Mouse (Mus musculus): ENCODE measurements around the gene Ptprn2.

Gene Ptprn2

DNA sequence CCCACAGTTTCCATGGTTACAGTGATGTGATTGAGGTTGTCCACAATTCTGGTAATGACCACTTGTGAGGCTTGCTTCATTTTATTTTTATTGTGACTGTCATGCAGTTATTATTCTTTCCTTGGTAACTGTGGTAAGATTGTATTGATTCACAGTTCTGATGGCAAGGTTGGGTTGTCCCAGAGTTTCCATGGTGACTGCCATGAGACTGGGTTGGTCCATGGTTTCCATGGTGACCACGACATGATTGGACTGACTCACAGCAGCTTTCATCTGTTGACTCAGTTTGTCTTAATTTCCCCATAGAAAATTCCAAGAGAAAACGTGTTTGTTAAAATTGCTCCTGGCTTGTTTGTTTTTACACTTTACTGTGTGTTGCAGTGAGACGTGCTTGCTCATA is 225.2 kb downstream of the Ptprn2 start:
- in situ Hi-C loops (cut with MboI; ENCODE audit: low pct_unique_long_range_greater_than_20kb in 1 of 2, low sequenced_read_pairs in 2 of 2, unreplicated experiment in 1 of 2): no loop called here

DNA sequence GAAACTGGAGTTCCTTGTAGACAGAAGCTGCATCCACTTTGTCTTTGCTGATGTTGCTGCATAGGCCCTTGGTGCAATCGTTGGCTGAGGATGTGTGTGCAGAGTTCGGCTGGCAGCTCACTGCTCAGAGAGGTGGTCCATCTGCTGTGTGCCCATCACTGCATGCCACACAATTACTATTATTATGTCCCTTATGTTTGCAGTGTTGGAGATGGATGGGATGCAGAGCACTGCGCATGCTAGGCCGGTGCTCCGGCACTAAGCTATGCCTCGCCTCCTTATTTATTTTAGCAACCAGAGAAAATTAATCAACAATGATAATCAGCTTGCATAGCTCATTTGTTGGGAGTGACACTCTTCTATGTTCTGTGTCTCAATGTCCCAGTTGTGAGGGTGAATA is 225.6 kb downstream of the Ptprn2 start:
- in situ Hi-C loops (cut with MboI; ENCODE audit: low pct_unique_long_range_greater_than_20kb in 1 of 2, low sequenced_read_pairs in 2 of 2, unreplicated experiment in 1 of 2): no loop called here

DNA sequence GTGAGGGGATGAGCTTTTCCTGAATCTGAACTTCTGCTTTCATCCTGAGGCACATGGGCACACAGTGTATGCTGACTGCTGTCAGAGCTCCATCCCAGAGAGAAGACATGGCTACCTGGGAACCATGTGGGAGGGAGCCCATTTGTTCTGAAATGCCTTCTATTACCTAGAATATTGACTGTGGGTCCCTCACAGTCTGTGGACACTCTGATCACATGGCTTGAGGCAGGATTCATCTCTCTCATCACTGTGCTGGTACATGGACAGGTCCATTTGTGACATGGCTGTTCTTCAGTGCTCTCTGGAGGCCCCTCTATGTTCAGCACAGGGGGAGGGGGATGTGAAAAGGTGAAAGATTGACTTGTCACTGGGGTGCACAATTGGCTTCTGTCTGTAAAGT is 227.6 kb downstream of the Ptprn2 start:
- in situ Hi-C loops (cut with MboI; ENCODE audit: low pct_unique_long_range_greater_than_20kb in 1 of 2, low sequenced_read_pairs in 2 of 2, unreplicated experiment in 1 of 2): no loop called here

DNA sequence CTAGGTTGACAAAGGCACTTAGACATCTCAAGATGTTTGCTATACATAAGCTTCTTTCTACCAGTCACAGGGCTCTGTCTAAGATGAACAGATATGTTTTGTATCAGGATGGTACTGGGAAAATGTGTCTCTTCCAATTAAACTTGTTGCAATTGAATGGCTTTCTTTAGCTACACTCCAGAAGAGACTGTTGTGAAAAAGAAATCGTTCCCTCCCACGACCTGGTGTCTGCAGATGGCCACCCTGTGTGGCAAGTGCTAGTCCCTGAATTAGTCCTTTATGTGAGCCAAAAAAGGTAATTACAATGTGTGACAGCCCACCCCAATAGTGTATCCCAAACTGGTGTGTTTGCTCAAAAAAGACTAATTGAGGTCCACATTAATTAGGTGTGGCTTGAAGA is 235.5 kb downstream of the Ptprn2 start:
- in situ Hi-C loops (cut with MboI; ENCODE audit: low pct_unique_long_range_greater_than_20kb in 1 of 2, low sequenced_read_pairs in 2 of 2, unreplicated experiment in 1 of 2): no loop called here

DNA sequence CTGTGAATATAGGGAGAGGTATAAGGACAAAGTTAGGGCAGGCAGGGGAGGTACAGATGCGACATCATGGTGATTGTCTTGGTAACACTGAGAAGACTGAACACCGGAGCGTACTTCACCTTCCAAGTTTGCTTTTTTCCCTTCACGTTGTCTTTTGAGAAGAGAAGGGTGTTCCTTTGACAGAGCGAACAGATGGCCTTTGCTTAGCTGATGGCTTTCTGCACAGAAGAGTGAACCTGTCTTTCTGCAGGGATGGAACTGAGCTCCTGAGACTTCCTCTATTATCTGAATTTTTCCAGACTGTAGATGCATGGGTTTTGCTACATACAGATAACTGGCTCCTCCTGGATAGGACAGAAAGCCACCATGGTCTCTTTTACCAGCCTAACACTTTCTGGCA is 254.6 kb downstream of the Ptprn2 start:
- in situ Hi-C loops (cut with MboI; ENCODE audit: low pct_unique_long_range_greater_than_20kb in 1 of 2, low sequenced_read_pairs in 2 of 2, unreplicated experiment in 1 of 2): no loop called here

DNA sequence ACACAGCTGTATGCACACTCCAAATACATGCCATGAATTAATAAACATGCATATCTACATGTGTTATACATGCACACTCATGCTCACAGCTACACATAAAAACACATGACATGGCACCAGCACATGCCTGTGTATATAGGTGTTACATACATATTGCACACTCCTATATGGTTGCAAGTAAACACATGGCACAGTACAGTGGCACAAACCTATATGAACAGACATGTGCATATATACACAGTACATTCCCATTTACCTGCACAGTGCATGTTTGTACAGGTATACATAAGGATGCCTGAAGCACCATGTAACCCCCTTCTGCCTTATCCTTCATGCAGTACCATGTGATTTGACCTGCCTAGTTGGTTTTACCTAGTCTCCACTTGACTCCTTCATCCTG is 255.8 kb downstream of the Ptprn2 start:
- in situ Hi-C loops (cut with MboI; ENCODE audit: low pct_unique_long_range_greater_than_20kb in 1 of 2, low sequenced_read_pairs in 2 of 2, unreplicated experiment in 1 of 2): no loop called here

DNA sequence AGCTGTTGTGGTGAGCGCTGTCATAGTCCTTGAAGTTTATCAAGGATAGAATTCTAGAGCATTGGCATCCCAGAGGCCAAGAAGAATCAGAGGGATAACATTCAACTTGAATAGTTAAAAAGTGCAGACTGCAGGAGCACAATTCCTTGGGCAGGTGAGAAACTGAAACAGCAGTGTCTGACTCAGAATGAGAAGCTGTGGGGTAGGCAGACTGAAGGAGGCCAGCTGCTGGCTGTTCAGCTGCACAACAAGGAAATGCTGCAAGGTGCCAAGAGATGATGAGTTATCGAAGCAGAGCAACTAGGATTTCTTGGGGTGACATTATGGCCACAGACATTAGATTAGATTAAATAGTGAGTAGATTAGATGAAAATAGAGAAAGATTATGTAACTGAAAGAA is 260.9 kb downstream of the Ptprn2 start:
- in situ Hi-C loops (cut with MboI; ENCODE audit: low pct_unique_long_range_greater_than_20kb in 1 of 2, low sequenced_read_pairs in 2 of 2, unreplicated experiment in 1 of 2): no loop called here

DNA sequence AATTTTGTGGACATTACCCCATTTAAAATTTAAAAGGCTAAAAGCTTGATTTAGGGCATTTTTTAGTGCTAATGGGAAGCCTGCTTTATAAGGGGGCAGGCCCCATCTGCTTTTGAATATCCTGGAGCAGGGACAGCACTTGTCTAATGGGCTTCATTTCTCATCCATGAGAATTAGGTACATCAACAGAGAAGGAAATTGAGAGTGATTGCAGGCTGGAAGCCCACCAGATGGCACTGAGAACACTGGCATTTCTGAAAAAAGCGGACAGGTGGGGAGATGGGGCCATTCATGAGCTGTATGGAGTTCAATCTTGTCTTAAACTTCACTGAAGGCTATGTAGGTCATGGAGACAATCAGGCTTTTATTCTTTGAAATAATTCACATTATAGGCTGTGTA is 267.3 kb downstream of the Ptprn2 start:
- in situ Hi-C loops (cut with MboI; ENCODE audit: low pct_unique_long_range_greater_than_20kb in 1 of 2, low sequenced_read_pairs in 2 of 2, unreplicated experiment in 1 of 2): no loop called here

DNA sequence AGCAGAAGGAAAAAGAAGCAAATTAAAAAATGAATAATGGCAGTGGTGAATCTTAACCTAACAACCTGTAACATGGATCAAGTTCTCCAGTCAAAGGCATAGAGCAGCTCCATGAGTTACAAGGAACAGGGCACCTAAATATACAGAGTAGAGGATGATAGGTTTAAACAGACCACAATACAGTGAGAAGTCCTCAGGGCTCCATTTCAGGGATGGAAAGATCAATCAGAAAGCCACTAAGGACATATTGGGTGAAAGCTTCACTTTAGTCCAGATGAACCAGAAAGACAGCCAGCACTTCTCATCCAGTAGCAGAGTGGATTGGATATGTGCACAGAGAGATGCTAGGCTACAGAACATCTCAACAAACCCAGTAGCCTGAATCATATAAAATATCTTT is 278.4 kb downstream of the Ptprn2 start:
- in situ Hi-C loops (cut with MboI; ENCODE audit: low pct_unique_long_range_greater_than_20kb in 1 of 2, low sequenced_read_pairs in 2 of 2, unreplicated experiment in 1 of 2): no loop called here

DNA sequence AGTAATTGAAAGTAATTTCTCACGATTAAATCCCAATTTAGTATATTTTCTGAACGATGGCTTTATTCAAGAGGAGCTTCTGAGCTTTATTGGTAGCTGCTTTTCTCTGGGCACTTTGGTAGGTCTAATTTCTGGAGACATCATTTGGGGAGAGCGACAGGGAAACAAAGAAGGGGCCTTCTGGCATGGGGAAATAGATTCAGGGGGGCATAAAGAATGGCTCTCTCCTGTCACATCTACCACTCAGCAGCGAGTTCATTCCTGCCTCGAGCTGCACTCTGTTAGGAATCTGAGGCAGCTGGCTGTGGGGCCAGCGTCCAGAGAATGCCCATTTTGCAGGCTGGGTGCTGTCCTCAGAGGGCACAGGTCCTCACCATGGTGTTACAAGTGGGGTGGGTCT is 285.4 kb downstream of the Ptprn2 start:
- in situ Hi-C loops (cut with MboI; ENCODE audit: low pct_unique_long_range_greater_than_20kb in 1 of 2, low sequenced_read_pairs in 2 of 2, unreplicated experiment in 1 of 2): no loop called here

DNA sequence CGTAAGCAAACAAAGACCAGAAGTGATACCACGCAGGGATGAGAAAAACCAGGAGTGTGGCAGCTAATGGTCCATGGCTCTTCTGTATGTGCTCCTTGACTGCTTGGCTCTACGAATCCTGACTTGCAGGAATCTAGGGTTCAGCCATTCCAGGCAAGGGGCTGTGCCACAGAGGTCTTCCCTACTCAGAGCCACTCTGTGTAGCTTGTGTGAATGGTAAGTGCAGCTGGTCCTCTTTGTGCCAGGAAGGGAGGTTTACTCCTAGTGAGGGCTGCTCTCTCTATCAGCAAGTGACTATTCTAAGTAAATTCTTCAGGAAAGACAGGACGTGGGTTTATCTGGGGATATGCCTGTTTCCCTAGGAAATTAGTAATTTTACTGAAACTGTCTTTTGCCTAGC is 286.0 kb downstream of the Ptprn2 start:
- in situ Hi-C loops (cut with MboI; ENCODE audit: low pct_unique_long_range_greater_than_20kb in 1 of 2, low sequenced_read_pairs in 2 of 2, unreplicated experiment in 1 of 2): no loop called here

DNA sequence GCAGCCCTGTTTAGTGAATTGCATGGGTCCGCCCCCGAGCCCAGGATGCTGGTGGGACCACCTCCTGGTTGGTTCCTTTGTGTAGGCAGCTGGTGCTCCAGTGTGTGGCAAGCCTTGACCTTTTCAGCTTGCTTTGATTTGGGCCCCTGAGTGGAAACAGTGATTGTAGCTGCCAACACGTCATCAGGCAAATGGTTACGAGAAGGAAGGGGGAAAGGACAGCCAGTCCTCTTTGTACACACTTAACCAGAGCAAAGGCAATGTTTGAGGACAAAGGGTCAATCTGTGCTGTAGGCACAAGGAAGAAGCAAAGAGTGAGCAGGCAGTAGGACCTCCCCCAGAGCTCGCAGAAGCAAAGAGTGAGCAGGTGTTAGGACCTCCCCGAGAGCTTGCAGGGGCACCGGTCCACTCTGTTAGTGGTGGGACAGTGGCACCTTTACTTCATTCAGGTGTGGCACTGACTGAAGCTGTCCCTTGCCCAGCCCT is 286.6 kb downstream of the Ptprn2 start:
- in situ Hi-C loops (cut with MboI; ENCODE audit: low pct_unique_long_range_greater_than_20kb in 1 of 2, low sequenced_read_pairs in 2 of 2, unreplicated experiment in 1 of 2): no loop called here

DNA sequence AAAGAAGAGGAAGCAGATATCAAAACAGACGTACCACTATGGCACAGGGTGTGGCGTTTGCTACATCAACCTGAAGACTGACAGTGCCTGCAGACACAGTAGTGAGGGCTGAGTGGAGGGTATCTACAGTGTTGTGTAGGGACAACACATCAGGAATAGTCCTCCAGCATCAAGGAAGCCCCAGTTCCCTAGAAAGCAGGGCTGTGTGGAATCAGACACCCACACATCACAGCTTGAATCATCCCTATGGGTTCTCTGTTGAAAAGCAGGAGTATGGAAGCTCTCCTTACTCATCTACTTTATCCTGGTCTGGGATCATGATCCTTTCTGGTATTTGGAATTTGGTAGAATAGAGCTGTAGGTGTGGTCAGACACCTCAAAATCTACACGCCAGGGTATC is 287.8 kb downstream of the Ptprn2 start:
- in situ Hi-C loops (cut with MboI; ENCODE audit: low pct_unique_long_range_greater_than_20kb in 1 of 2, low sequenced_read_pairs in 2 of 2, unreplicated experiment in 1 of 2): no loop called here

DNA sequence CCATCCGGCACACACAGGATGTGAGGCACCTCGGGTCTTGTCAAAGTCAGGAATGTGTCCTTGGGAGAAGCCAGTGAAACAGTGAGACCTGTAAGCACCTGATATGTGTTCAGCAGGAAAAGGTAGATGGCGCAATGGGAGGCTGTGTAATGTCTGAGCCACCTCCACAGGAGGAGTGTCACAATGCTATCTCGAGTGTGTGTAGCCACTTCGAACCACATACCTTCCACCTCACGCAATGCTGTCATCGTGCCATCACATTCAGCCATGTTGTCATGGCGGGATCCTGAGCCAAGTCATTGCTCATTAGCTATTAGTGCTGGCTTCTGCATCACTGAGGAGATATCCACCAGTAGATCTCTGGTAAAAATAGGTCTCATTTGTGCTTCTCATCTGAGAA is 290.9 kb downstream of the Ptprn2 start:
- in situ Hi-C loops (cut with MboI; ENCODE audit: low pct_unique_long_range_greater_than_20kb in 1 of 2, low sequenced_read_pairs in 2 of 2, unreplicated experiment in 1 of 2): no loop called here

DNA sequence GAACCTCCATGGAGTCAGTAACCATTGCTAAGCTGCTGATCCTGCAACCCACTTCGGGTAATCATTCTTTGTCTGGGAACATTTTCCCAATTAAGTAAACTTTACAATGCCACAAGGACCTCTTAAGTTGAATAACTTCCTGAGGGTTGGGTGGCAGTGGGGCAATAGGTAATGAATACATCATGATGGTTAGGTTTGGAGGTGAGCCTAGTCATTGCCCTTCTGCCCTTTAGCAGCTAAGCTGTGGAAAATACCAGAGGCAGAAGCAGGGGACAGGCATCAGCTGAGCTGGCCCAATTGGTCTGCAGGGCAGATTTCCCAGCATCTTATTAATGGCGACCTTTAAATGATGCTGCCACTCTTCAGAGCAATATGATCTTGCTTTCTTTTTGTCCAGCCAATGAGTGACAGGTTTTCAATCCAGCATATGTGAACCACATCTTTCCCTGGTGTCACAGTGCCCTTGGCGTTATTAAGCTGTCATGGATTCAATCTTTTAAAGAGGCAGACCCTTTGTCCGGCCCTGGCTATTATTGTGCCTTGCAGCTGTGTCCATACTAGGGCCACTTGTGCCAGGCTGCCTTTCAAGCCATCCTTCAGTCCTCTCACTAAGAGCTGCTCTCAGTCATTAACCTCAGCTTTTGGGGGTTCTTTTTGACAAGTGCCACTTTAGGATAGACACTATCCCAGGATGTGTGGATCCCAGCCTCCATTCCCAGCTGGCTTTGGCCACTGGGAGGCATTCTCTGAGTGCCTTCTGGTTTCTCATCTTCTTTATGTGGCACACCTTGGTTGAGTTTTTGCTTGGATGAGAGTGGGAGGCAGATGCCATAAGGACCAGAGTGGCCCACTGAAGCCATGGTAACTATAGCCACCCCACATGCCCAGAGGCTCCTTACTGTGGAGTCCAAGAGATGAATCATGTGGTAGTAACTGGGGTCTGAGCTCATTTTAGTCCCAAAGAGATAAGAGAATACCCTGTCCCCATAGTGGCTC is 292.9 kb downstream of the Ptprn2 start:
- in situ Hi-C loops (cut with MboI; ENCODE audit: low pct_unique_long_range_greater_than_20kb in 1 of 2, low sequenced_read_pairs in 2 of 2, unreplicated experiment in 1 of 2): no loop called here

DNA sequence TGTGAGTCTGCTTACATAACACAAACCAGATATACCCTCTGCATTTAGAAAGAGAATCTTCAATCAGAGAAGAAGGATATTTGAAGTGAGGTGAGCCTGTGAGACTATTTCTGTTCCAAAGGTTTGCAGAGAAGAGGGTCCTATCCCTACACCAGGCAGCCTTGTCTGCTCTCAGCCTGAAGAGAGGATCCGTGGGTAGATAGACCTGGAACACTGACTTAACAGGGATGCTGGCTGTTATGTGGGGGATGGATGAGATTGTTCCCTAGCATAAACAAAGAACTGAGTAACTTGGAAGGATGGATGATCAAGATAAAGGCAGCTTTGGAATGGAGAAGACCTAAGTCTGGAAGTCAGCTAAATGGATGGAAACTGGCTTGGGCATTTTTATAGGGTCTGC is 294.9 kb downstream of the Ptprn2 start:
- in situ Hi-C loops (cut with MboI; ENCODE audit: low pct_unique_long_range_greater_than_20kb in 1 of 2, low sequenced_read_pairs in 2 of 2, unreplicated experiment in 1 of 2): no loop called here

DNA sequence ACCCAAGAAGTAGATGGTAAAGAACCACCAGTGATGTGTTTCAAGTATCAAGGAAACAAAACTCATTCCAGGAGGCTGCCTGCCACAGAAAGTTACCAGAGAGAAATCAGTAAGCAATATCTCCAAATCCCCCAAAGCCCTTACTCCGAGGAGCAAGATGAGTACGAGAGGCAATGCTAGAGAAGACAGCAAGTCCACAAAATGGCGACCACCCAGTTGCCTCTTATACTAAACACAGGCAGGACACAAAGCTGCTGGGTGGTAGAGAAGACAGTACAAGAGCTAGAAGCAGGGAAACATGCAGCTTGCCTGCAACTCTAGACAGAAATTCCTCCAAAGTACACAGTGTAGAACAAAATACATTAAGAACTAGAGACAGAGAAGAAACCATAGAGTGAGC is 300.2 kb downstream of the Ptprn2 start:
- in situ Hi-C loops (cut with MboI; ENCODE audit: low pct_unique_long_range_greater_than_20kb in 1 of 2, low sequenced_read_pairs in 2 of 2, unreplicated experiment in 1 of 2): no loop called here

DNA sequence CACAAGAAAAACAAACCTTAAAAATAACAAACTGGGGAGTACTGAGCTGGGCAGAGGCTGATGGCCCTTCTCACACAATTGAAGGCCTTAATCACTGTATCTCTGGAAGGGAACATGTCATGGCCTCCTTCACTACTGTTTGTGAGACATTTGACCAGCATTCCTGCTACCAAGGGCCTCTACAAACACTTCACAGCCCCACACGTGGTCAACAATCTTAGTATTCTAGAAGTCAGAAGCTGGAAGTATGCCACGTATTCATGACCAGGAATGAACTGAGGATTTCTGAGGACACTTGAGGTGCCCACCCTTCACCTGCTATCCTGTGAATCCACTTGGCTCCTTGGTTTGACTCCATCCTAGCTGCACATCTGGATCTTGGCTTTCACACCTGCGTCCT is 302.8 kb downstream of the Ptprn2 start:
- in situ Hi-C loops (cut with MboI; ENCODE audit: low pct_unique_long_range_greater_than_20kb in 1 of 2, low sequenced_read_pairs in 2 of 2, unreplicated experiment in 1 of 2): no loop called here

DNA sequence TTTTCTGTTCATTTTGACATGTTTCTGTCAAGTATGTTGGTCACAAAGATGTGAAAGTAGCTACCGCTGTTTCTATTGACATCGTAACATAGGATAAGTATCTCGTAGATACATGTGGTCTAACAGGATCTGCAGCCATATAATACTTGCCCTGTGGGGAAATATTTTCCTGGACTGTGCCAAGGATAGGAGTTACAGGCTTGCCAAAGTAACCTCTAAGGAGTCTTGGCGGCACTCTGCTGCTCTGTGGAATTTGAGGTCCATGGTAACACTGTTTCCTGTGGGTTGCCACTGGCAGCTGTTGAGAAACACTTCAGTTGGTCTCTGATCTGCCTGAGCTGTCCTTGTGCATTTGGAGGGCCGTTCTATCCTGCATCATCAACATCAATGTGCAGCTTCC is 317.8 kb downstream of the Ptprn2 start:
- in situ Hi-C loops (cut with MboI; ENCODE audit: low pct_unique_long_range_greater_than_20kb in 1 of 2, low sequenced_read_pairs in 2 of 2, unreplicated experiment in 1 of 2): no loop called here

DNA sequence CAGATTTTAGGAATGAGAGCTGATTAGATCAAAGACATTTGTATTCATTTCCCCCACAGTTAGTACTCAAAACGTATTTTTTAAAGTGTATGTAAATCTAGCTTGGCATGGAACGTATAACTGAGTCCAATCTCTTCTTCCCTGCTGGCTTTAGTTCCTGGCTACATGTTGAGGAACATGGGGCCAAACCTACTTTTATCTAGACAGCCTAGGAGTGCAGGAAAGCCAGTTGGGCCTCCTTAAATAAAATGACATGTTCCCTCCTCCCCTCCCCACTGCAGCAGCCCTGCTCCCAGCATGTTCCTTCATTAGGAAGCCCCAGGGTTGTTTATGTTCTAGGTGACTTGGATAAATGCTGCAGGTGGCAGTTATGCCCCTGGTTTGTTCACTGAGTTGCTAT is 319.2 kb downstream of the Ptprn2 start:
- in situ Hi-C loops (cut with MboI; ENCODE audit: low pct_unique_long_range_greater_than_20kb in 1 of 2, low sequenced_read_pairs in 2 of 2, unreplicated experiment in 1 of 2): no loop called here
